Mouse (Mus musculus): ENCODE measurements around the gene Tdp1.
"Not testable (repeated sequence)": the region's sequence is repeated elsewhere in the genome, so short reads cannot be mapped to it uniquely, and the experiment has no call there.

The Tdp1 gene

GRCm38 (mm10) chr12:99958068-99959060, 74.0 kb downstream of the Tdp1 start:
- no peak for DNase-seq (ENCODE audit: low spot score in 2 of 2)

- DNase-seq (ENCODE audit: low spot score in 2 of 2): no peak
These were observed 75.0 kb downstream of the Tdp1 start for GRCm38 (mm10) chr12:99959291-99959690.

- DNase-seq (ENCODE audit: low spot score in 2 of 2): no peak
These were observed 75.6 kb downstream of the Tdp1 start for GRCm38 (mm10) chr12:99959930-99960329.

GRCm38 (mm10) chr12:99960675-99961074, 76.4 kb downstream of the Tdp1 start:
- DNase-seq (ENCODE audit: low spot score in 2 of 2): no peak

GRCm38 (mm10) chr12:99964301-99965202, 80.2 kb downstream of the Tdp1 start, which contains the start of gene Kcnk13:
Gene Kcnk13 (plus strand): TSS chr12:99964499.
- DNase-seq (ENCODE audit: low spot score in 2 of 2): peak in 1 of 2 experiments; percentile 60

- peak in 1 of 2 experiments; percentile 37 for DNase-seq (ENCODE audit: low spot score in 2 of 2)
These were observed 81.1 kb downstream of the Tdp1 start for GRCm38 (mm10) chr12:99965203-99966115.

- DNase-seq (ENCODE audit: low spot score in 2 of 2): no peak
These were observed 81.9 kb downstream of the Tdp1 start for GRCm38 (mm10) chr12:99966116-99966770.

- DNase-seq (ENCODE audit: low spot score in 2 of 2): no peak
These were observed 82.6 kb downstream of the Tdp1 start for GRCm38 (mm10) chr12:99966881-99967363.

- no peak for DNase-seq (ENCODE audit: low spot score in 2 of 2)
These were observed 85.6 kb downstream of the Tdp1 start for GRCm38 (mm10) chr12:99969906-99970305.

- not testable (repeated sequence) for DNase-seq (ENCODE audit: low spot score in 2 of 2)
These were observed 87.0 kb downstream of the Tdp1 start for GRCm38 (mm10) chr12:99971205-99971894.

- no peak for DNase-seq (ENCODE audit: low spot score in 2 of 2)
These were observed 88.5 kb downstream of the Tdp1 start for GRCm38 (mm10) chr12:99972825-99973224.

- DNase-seq (ENCODE audit: low spot score in 2 of 2): no peak
These were observed 89.3 kb downstream of the Tdp1 start for GRCm38 (mm10) chr12:99973659-99974058.

- DNase-seq (ENCODE audit: low spot score in 2 of 2): no peak
These were observed 95.2 kb downstream of the Tdp1 start for GRCm38 (mm10) chr12:99979541-99979940.

GRCm38 (mm10) chr12:99986797-99987196, 102.5 kb downstream of the Tdp1 start:
- DNase-seq (ENCODE audit: low spot score in 2 of 2): no peak

GRCm38 (mm10) chr12:99988144-99988543, 103.8 kb downstream of the Tdp1 start:
- no peak for DNase-seq (ENCODE audit: low spot score in 2 of 2)

- DNase-seq (ENCODE audit: low spot score in 2 of 2): no peak
These were observed 108.1 kb downstream of the Tdp1 start for GRCm38 (mm10) chr12:99992362-99992862.

GRCm38 (mm10) chr12:99993146-99993890, 109.0 kb downstream of the Tdp1 start:
- no peak for DNase-seq (ENCODE audit: low spot score in 2 of 2)

- no peak for DNase-seq (ENCODE audit: low spot score in 2 of 2)
These were observed 111.6 kb downstream of the Tdp1 start for GRCm38 (mm10) chr12:99995951-99996350.

GRCm38 (mm10) chr12:99999726-100000125, 115.4 kb downstream of the Tdp1 start:
- DNase-seq (ENCODE audit: low spot score in 2 of 2): no peak

Measured in frontal cortex, postnatal 10 days (tissue).